Comparison of ENCODE assay signal across 22 mouse cellular contexts in genomic region chr2:135307787-135308186, GRCm38 (mm10).
DNase-seq lines count a peak whose midpoint lies in the region; ATAC-seq and TF ChIP-seq lines count a peak whose summit lies in the region.
"Had no signal": no experiment of that assay in that cellular context is flagged by ENCODE, and none has a peak within 500 bp of the region (broad histone marks: within the 10 kb centered on the region; RNA-seq: fewer than 3 reads in every experiment).

No protein-coding gene starts in this region.

- TF ChIP-seq POLR2A in brain, embryonic 14.5 days (IDR thresholded peaks at IDR 0.05; ENCODE audit: borderline replicate concordance, extremely low read depth, insufficient read depth, insufficient read length, poor library complexity, severe bottlenecking), result no peak

- H3K4me1 ChIP-seq in forebrain, embryonic 12.5 days, result peaks cover 17% of the 10 kb centered on the region
- H3K4me1 ChIP-seq in forebrain, postnatal 0 days (ENCODE audit: insufficient read depth), result no peaks in the 10 kb centered on the region
- H3K4me1 ChIP-seq in hindbrain, embryonic 11.5 days (replicated peaks; ENCODE audit: control insufficient read depth, insufficient read depth, low read length), result no peaks in the 10 kb centered on the region
- no peaks in the 10 kb centered on the region for H3K4me1 ChIP-seq in hindbrain, embryonic 10.5 days (replicated peaks)
- H3K4me1 ChIP-seq in midbrain, embryonic 13.5 days (replicated peaks), result peaks cover 26% of the 10 kb centered on the region
- H3K4me1 ChIP-seq in midbrain, embryonic 15.5 days, result peaks cover 11% of the 10 kb centered on the region; the same call in 1 of the 2 replicates
- H3K4me1 ChIP-seq: embryonic facial prominence, embryonic 15.5 days; heart, embryonic 12.5 days; intestine, embryonic 15.5 days had no signal

- H3K27me3 ChIP-seq in forebrain, embryonic 12.5 days, result no peaks in the 10 kb centered on the region
- H3K27me3 ChIP-seq in forebrain, postnatal 0 days (ENCODE audit: insufficient read depth, low read length), result no peaks in the 10 kb centered on the region
- no peaks in the 10 kb centered on the region for H3K27me3 ChIP-seq in hindbrain, embryonic 11.5 days (ENCODE audit: control insufficient read depth, insufficient read depth, low read length)
- no peaks in the 10 kb centered on the region for H3K27me3 ChIP-seq in hindbrain, embryonic 10.5 days (ENCODE audit: insufficient read depth, poor library complexity, severe bottlenecking)
- no peaks in the 10 kb centered on the region for H3K27me3 ChIP-seq in midbrain, embryonic 13.5 days
- no peaks in the 10 kb centered on the region for H3K27me3 ChIP-seq in midbrain, embryonic 15.5 days (replicated peaks)
- H3K27me3 ChIP-seq: embryonic facial prominence, embryonic 15.5 days; heart, embryonic 12.5 days; intestine, embryonic 15.5 days had no signal

- H3K9me3 ChIP-seq in forebrain, embryonic 12.5 days, result no peaks in the 10 kb centered on the region
- no peaks in the 10 kb centered on the region for H3K9me3 ChIP-seq in forebrain, postnatal 0 days (ENCODE audit: low read length)
- no peaks in the 10 kb centered on the region for H3K9me3 ChIP-seq in hindbrain, embryonic 11.5 days (ENCODE audit: control insufficient read depth, low read length)
- no peaks in the 10 kb centered on the region for H3K9me3 ChIP-seq in hindbrain, embryonic 10.5 days
- H3K9me3 ChIP-seq in midbrain, embryonic 13.5 days, result no peaks in the 10 kb centered on the region
- no peaks in the 10 kb centered on the region for H3K9me3 ChIP-seq in midbrain, embryonic 15.5 days
- H3K9me3 ChIP-seq: embryonic facial prominence, embryonic 15.5 days; G1E; heart, embryonic 12.5 days; intestine, embryonic 15.5 days had no signal

- no peak for DNase-seq in forebrain, postnatal 0 days
- DNase-seq in hindbrain, embryonic 11.5 days (ENCODE audit: low spot score), result no peak
- DNase-seq in hindbrain, embryonic 10.5 days (ENCODE audit: low spot score), result no peak
- peak; percentile 50 for DNase-seq in brain, embryonic 14.5 days (ENCODE audit: low read depth)
- no peak for DNase-seq in kidney, postnatal 10 days
- DNase-seq: adrenal gland, adult 8-10 months; adrenal gland, postnatal 36 days; B cell, adult 2 months; cerebellum, adult 11 months; cerebellum, adult 8-10 months; embryo, embryonic 11 days; gastrocnemius, adult 2 months; gastrocnemius, postnatal 25 days had no signal

- no peak overlapping the region for H3K27ac ChIP-seq in forebrain, embryonic 12.5 days
- H3K27ac ChIP-seq in forebrain, postnatal 0 days (ENCODE audit: low read depth, low read length), result no peak overlapping the region
- no peak overlapping the region for H3K27ac ChIP-seq in hindbrain, embryonic 11.5 days (ENCODE audit: low read depth, low read length)
- H3K27ac ChIP-seq in hindbrain, embryonic 10.5 days, result no peak overlapping the region
- no peak overlapping the region for H3K27ac ChIP-seq in midbrain, embryonic 13.5 days
- H3K27ac ChIP-seq in midbrain, embryonic 15.5 days, result no peak overlapping the region
- H3K27ac ChIP-seq: embryonic facial prominence, embryonic 15.5 days; gastrocnemius, adult 2 months; intestine, embryonic 15.5 days had no signal

- no peak overlapping the region for H3K4me3 ChIP-seq in forebrain, embryonic 12.5 days (replicated peaks)
- H3K4me3 ChIP-seq in forebrain, postnatal 0 days (ENCODE audit: low read depth, low read length), result no peak overlapping the region
- no peak overlapping the region for H3K4me3 ChIP-seq in hindbrain, embryonic 11.5 days (ENCODE audit: low read depth, low read length)
- no peak overlapping the region for H3K4me3 ChIP-seq in hindbrain, embryonic 10.5 days
- H3K4me3 ChIP-seq in midbrain, embryonic 13.5 days (replicated peaks), result no peak overlapping the region
- H3K4me3 ChIP-seq in midbrain, embryonic 15.5 days, result no peak overlapping the region
- H3K4me3 ChIP-seq: embryonic facial prominence, embryonic 15.5 days; erythroblast, embryonic 14.5 days; gastrocnemius, adult 2 months; heart, embryonic 12.5 days; intestine, embryonic 15.5 days had no signal

- no peak overlapping the region for H3K9ac ChIP-seq in forebrain, embryonic 12.5 days
- H3K9ac ChIP-seq in forebrain, postnatal 0 days, result no peak overlapping the region
- H3K9ac ChIP-seq in hindbrain, embryonic 11.5 days (ENCODE audit: low read depth, low read length), result no peak overlapping the region
- H3K9ac ChIP-seq in midbrain, embryonic 13.5 days (replicated peaks), result no peak overlapping the region
- H3K9ac ChIP-seq in midbrain, embryonic 15.5 days, result no peak overlapping the region
- H3K9ac ChIP-seq: embryonic facial prominence, embryonic 15.5 days; heart, embryonic 12.5 days; intestine, embryonic 15.5 days had no signal

- 79% methylated on average over 4 of the region's 4 CpGs for WGBS in forebrain, embryonic 12.5 days
- WGBS in forebrain, postnatal 0 days, result 57% methylated on average over 4 of the region's 4 CpGs
- WGBS in hindbrain, embryonic 11.5 days, result 76% methylated on average over 4 of the region's 4 CpGs
- 81% methylated on average over 4 of the region's 4 CpGs for WGBS in hindbrain, embryonic 10.5 days
- 65% methylated on average over 4 of the region's 4 CpGs for WGBS in midbrain, embryonic 13.5 days
- WGBS in midbrain, embryonic 15.5 days, result 54% methylated on average over 4 of the region's 4 CpGs

- no peaks in the 10 kb centered on the region for H3K36me3 ChIP-seq in forebrain, embryonic 12.5 days (replicated peaks)
- no peaks in the 10 kb centered on the region for H3K36me3 ChIP-seq in forebrain, postnatal 0 days (ENCODE audit: insufficient read depth)
- H3K36me3 ChIP-seq in hindbrain, embryonic 11.5 days (ENCODE audit: control insufficient read depth, insufficient read depth, low read length), result no peaks in the 10 kb centered on the region
- H3K36me3 ChIP-seq in hindbrain, embryonic 10.5 days, result no peaks in the 10 kb centered on the region
- no peaks in the 10 kb centered on the region for H3K36me3 ChIP-seq in midbrain, embryonic 13.5 days
- no peaks in the 10 kb centered on the region for H3K36me3 ChIP-seq in midbrain, embryonic 15.5 days (replicated peaks)
- H3K36me3 ChIP-seq: embryonic facial prominence, embryonic 15.5 days; G1E; heart, embryonic 12.5 days; intestine, embryonic 15.5 days had no signal

- TF ChIP-seq CTCF in forebrain, postnatal 0 days (IDR thresholded peaks at IDR 0.05; ENCODE audit: low read depth), result no peak
- TF ChIP-seq CTCF in brain, embryonic 14.5 days (IDR thresholded peaks at IDR 0.05; ENCODE audit: borderline replicate concordance, extremely low read depth, insufficient read depth, insufficient read length), result no peak

- H3K4me2 ChIP-seq in forebrain, embryonic 12.5 days, result no peak overlapping the region
- no peak overlapping the region for H3K4me2 ChIP-seq in forebrain, postnatal 0 days (ENCODE audit: low read depth)
- no peak overlapping the region for H3K4me2 ChIP-seq in hindbrain, embryonic 11.5 days (replicated peaks; ENCODE audit: low read depth, low read length)
- no peak overlapping the region for H3K4me2 ChIP-seq in midbrain, embryonic 13.5 days (replicated peaks)
- H3K4me2 ChIP-seq in midbrain, embryonic 15.5 days, result no peak overlapping the region
- H3K4me2 ChIP-seq: embryonic facial prominence, embryonic 15.5 days; heart, embryonic 12.5 days; intestine, embryonic 15.5 days had no signal

- ATAC-seq in forebrain, embryonic 12.5 days (ENCODE audit: low FRiP score), result 0 out of 2 replicates have a peak, but pooled peaks have one; percentile 37
- ATAC-seq in forebrain, postnatal 0 days, result no peak
- ATAC-seq in hindbrain, embryonic 11.5 days (ENCODE audit: low FRiP score), result peak; percentile 38
- 0 out of 2 replicates have a peak, but pooled peaks have one; percentile 27 for ATAC-seq in midbrain, embryonic 13.5 days
- ATAC-seq in midbrain, embryonic 15.5 days (replicated peaks), result no peak
- ATAC-seq: CD4-positive, CD25-positive, alpha-beta regulatory T cell, adult 4 months; intestine, embryonic 15.5 days had no signal

Comparison
In these comparisons a context has a peak if more than half of its experiments do, and no peak if none do; other contexts are left out.
1. ATAC-seq: peak in forebrain, embryonic 12.5 days (single experiment), hindbrain, embryonic 11.5 days (single experiment) and midbrain, embryonic 13.5 days (single experiment); none in forebrain, postnatal 0 days (single experiment) and midbrain, embryonic 15.5 days (single experiment).